Mouse (Mus musculus) lung, adult 2 months (tissue): ENCODE measurements around the gene Drosha. TPM values are rescaled to one million over a fixed set of nuclear protein-coding genes. Genes with fewer than 3 reads are reported as not detected.

ENCODE experiments used
- DNase-seq: peaks from one replicate; pipeline ENCODE4 v3.0.0; 2022
- H3K4me1 ChIP-seq: fragments of 200-500 bp; 2 replicates; pipeline ENCODE4 v1.6.1; 2011; ENCODE audit warnings: low read length; ENCODE audit not compliant: control insufficient read depth, insufficient read depth
- H3K4me3 ChIP-seq: fragments of 200-500 bp; replicated peaks from 2 replicates; pipeline ENCODE3; 2011; ENCODE audit warnings: low read depth, mild to moderate bottlenecking, control low read depth, low read length; ENCODE audit errors: extremely low read depth
- CTCF ChIP-seq: fragments of 200-500 bp; IDR thresholded peaks from 2 replicates; pipeline ENCODE4 v1.5.1; 2011; ENCODE audit warnings: mild to moderate bottlenecking, low read length, control low read depth; ENCODE audit not compliant: insufficient read depth
- POLR2A ChIP-seq: fragments of 200-500 bp; IDR thresholded peaks from 2 replicates; pipeline ENCODE4 v1.6.1; 2011; ENCODE audit warnings: low read depth, mild to moderate bottlenecking, control low read depth, low read length, borderline replicate concordance; ENCODE audit errors: extremely low read depth
- WGBS: fragments of 180-500 bp; shearing (Covaris S2); methylation state at CpG from one replicate; pipeline ENCODE4 v1.1.7; 2018; 5-methylcytosine and 5-hydroxymethylcytosine counted together
- polyA plus RNA-seq: library from polyadenylated mRNA; depleted of rRNA; stranded (reverse); fragments of >200 nt; gene quantifications from 2 replicates; pipeline ENCODE4 v1.2.3, GENCODE M21; 2012; rRNA removed

Drosha gene
- polyA plus RNA-seq, 1 experiment: 12.4 TPM

DNA sequence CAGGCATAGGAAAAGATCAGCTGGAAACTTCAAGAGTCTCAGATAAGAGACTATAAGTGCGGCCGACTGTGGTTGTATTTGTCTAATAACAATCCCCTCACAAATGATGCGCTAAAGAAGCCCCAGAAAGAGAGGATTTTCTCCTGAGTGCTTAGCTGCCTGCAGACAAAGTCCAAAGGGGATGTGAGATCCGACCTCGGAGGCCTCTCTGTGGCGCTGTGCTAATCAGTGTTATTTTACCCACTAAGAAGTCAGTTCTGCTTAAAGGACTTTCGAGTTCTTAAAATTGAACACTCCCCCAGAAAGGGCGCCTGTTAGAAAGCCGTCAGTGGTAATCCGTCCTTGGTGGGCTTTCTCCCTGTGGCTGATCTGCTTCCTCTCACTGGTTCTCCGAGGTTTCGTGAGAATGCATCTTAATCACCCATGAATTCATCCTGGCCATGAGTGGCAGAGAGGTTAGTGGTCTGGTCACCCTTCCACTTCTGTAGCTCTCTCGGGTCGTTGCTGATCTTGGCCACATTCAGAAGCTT lies 117.1 kb downstream of the Drosha start:
- WGBS: 40% methylated on average over 14 of the region's 14 CpGs
- Histone ChIP-seq H3K4me1 (no peaks in the 10 kb centered on the region), H3K4me3 (no peak overlapping the region)
- no peak for DNase-seq
- TF ChIP-seq POLR2A (no peak), CTCF (no peak)

DNA sequence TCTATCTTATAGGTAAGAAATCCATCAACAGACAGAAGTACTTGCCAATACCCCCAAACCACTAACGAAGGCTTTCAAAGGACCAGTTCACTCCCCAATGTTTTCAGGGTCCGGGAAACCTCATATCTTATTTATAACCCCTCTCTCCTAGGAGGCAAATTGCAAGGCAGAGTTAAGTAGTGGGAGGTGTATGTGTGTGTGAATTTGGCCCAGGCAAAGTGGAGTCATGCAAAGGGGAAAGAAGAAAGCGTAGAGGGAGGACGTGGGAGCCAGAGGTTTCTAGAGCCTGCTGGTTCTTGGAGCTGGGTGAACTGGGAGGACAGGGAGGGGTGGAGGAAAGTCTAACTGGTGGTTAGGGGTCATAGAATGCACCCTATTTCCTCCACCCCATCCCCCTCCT lies 117.8 kb downstream of the Drosha start:
- no peak for DNase-seq
- 84% methylated on average over 4 of the region's 4 CpGs for whole genome bisulfite sequencing
- H3K4me1 ChIP-seq: no peaks in the 10 kb centered on the region
- H3K4me3 ChIP-seq: no peak overlapping the region
- TF ChIP-seq POLR2A (no peak), CTCF (no peak)

DNA sequence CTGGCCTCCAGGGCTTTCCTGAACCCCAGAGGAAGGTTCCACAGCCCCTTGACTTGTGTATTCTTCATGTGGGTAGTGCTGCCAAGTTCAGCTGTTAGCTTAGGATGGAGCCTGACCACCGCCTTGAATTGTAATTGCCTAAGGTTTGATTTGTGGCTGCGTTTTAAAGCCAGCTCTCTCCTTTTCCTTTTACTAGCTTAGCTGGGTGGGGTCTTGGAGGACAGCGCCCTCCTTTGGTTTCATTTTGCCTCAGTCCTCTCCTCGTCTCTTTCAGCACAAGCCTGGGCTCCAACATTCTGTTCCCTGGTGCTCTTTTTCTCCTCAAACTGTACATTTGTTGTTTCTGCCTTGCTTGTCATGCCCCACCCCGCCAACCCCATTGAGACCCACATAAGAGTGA lies 133.4 kb downstream of the Drosha start:
- no peak for DNase-seq
- Histone ChIP-seq H3K4me1 (no peaks in the 10 kb centered on the region), H3K4me3 (no peak overlapping the region)
- 69% methylated on average over 5 of the region's 5 CpGs for WGBS
- TF ChIP-seq CTCF: no peak

DNA sequence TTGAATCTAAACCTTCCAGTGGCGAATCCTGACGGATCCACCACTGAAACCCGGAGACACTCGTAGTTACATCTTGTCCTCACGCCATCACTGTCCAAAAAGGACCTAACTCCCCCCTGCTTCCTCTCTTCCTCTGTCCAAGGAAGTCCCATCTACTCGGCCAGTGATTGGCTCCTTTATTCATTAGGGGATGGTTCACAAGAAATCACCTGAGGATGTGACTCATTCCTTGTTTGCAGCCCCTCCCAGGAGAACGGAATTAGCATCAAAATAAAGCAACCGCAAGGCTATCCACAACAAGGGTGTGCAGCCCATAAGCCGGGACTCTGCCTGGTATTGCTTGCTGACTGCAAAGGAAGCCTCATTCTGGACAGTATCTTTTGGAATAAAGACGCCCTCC lies 137.6 kb downstream of the Drosha start:
- WGBS: 84% methylated on average over 10 of the region's 10 CpGs
- no peaks in the 10 kb centered on the region for H3K4me1 ChIP-seq
- H3K4me3 ChIP-seq: no peak overlapping the region
- TF ChIP-seq POLR2A (no peak), CTCF (no peak)
- no peak for DNase-seq

DNA sequence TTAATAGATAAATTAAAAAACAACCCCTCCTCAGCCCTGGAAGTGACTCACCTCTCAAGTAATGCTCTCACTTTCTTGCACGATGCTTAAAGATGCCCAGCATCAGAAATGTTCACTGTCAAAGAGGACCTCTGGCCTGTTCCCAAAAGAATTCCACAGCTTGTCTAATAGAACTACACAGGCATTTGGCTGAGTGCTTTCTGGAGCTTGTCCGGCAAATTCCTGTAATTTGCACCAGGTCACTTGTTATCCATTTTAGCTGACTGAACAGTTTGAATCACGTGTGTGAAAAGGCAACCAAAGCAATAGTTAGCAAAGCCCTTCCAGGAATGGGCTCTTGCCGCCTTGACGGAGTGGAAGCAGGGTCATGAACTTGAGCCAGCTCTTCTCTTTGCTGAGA lies 140.6 kb downstream of the Drosha start:
- H3K4me3 ChIP-seq: no peak overlapping the region
- DNase-seq: no peak
- TF ChIP-seq POLR2A: no peak
- no peak for TF ChIP-seq CTCF
- H3K4me1 ChIP-seq: no peaks in the 10 kb centered on the region
- 66% methylated on average over 5 of the region's 5 CpGs for WGBS

DNA sequence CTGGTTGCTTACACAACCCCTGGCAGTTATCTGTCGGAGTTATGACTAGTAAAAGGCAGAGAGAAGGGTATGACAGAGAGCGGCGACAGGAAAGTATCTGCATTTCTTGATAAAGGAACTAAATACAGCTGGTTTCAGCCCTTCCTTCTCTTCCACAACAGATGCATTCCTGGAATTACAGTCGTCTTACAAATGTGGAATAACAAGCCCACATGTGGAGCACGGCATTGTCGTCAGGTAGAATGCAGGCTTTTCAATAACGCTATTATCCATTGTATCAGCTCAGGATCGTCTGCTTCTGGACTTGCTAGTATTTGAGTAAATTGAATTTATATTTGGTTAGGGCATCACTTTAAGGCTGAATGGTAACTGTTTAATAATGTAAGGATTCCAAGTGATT lies 144.2 kb downstream of the Drosha start:
- no peak for DNase-seq
- no peak for TF ChIP-seq CTCF
- 76% methylated on average over 8 of the region's 8 CpGs for WGBS

DNA sequence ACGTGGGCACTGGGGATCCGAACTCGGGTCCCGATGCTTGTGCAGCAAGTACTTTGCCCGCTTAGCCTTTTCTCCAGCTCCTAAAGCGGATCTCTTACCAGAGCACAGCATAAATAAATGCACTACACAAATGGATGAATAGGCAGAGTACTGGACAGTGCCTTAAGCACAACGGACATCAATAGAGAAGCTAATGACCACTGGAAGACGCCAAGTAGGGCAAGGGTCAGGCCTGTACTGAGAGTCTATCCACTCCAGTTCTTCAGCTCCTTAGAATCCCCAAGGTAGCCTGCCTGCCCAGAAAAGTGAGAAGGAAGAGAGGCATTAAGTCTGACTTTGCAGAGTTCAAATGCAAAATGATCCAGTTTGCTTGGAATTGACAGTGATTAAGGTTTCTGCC lies 147.8 kb downstream of the Drosha start:
- DNase-seq: no peak
- TF ChIP-seq CTCF (no peak), POLR2A (no peak)
- 85% methylated on average over 8 of the region's 8 CpGs for WGBS

More for the DNA sequence above, 144.2 kb downstream of the Drosha start:
- H3K4me1 ChIP-seq: no peaks in the 10 kb centered on the region
- no peak overlapping the region for H3K4me3 ChIP-seq

More for the DNA sequence above, 147.8 kb downstream of the Drosha start:
- Histone ChIP-seq H3K4me1 (no peaks in the 10 kb centered on the region), H3K4me3 (no peak overlapping the region)

Other genes starting within 250 kb of the Drosha start
- 101 and 125 TPM in 2 replicates for gene Pdzd2, start 84.9 kb upstream of the Drosha start, polyA plus RNA-seq
- gene 6030458C11Rik, start 166 bp upstream of the Drosha start, polyA plus RNA-seq: 7.1 and 8.7 TPM in 2 replicates